Mouse (Mus musculus) limb, embryonic 10.5 days (tissue): ENCODE data around the gene Ssna1. TPM values are rescaled to one million over a fixed set of nuclear protein-coding genes. Genes with fewer than 3 reads are reported as not detected.

Source experiments
- DNase-seq: peaks from one replicate; pipeline ENCODE4 v3.0.0-alpha.2; 2017; ENCODE audit warnings: low spot score
- H3K27ac ChIP-seq: fragments of 300-500 bp; sonication (generic); 2 replicates; pipeline ENCODE4 v1.5.1; 2016; ENCODE audit warnings: mild to moderate bottlenecking
- H3K27me3 ChIP-seq: fragments of 300-500 bp; sonication (generic); 2 replicates; pipeline ENCODE4 v1.6.1; 2016; ENCODE audit warnings: low read depth, mild to moderate bottlenecking; ENCODE audit not compliant: poor library complexity, severe bottlenecking
- H3K36me3 ChIP-seq: fragments of 300-500 bp; sonication (generic); 2 replicates; pipeline ENCODE4 v1.6.1; 2016; ENCODE audit warnings: mild to moderate bottlenecking, moderate library complexity
- H3K4me1 ChIP-seq: fragments of 300-500 bp; sonication (generic); 2 replicates; pipeline ENCODE4 v1.6.1; 2016
- H3K4me3 ChIP-seq: fragments of 300-500 bp; sonication (generic); 2 replicates; pipeline ENCODE4 v1.5.1; 2016; ENCODE audit warnings: mild to moderate bottlenecking, moderate library complexity
- H3K9me3 ChIP-seq: fragments of 300-500 bp; sonication (generic); replicated peaks from 2 replicates; pipeline ENCODE4 v1.6.1; 2016; ENCODE audit warnings: mild to moderate bottlenecking
- WGBS: fragments of 180-500 bp; shearing (Covaris S2); methylation state at CpG from one replicate; pipeline ENCODE4 v1.1.7; 2016; 5-methylcytosine and 5-hydroxymethylcytosine counted together
- polyA plus RNA-seq: library from polyadenylated mRNA; unstranded; fragments of >200 nt; fragmentation: Nextera tagmentation; extraction: Ambion mirVana; gene quantifications from 2 replicates; pipeline ENCODE4 v1.2.1, GENCODE M21; 2016

Ssna1 gene
- polyA plus RNA-seq, 1 experiment from 2014 or later: 243 TPM

DNA sequence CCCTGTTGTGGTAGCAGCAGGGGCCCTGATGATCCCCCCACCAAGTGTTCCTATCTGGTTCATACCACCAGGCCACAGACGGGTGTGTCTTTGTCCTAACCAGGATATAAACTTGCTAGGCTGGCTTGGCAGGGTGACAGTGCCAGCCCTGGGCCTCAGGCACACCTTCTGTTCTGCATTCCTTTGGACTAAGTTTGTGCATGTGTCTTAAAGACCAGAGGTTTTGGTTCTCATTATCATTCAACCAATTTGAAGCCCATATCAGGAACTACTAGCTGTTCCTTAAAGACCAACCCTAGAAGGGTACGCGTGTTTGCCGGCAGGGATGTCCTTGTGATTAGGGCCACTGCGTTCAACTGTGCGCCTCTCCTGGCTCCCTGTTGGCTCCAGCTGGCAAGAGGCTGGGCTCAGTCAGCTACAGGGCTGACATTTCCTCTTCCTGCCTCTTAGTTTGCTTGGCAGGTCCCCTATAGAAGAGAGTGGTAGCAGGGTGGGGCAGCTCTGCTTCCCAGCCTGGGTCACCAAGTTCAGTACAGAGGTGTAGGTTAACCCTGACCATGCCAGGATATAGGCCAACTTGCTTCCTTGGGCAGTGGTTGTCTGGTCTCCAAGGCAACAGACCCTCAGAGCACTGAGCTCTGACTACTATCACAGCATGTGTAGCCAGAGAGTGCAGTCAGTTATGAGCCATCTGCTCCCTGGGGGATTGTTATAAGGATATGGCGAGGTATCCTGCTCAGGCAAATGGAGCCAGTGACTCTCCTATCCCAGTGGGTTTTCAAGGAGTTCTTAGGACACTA lies 14.8 kb upstream of the Ssna1 start:
- Histone ChIP-seq H3K4me1 (peaks cover 22% of the 10 kb centered on the region), H3K27me3 (peaks cover 62% of the 10 kb centered on the region), H3K9me3 (no peaks in the 10 kb centered on the region), H3K27ac (no peak overlapping the region), H3K36me3 (peaks cover 48% of the 10 kb centered on the region), H3K4me3 (no peak overlapping the region)
- DNase-seq: no peak
- 55% methylated on average over 7 of the region's 7 CpGs for WGBS

DNA sequence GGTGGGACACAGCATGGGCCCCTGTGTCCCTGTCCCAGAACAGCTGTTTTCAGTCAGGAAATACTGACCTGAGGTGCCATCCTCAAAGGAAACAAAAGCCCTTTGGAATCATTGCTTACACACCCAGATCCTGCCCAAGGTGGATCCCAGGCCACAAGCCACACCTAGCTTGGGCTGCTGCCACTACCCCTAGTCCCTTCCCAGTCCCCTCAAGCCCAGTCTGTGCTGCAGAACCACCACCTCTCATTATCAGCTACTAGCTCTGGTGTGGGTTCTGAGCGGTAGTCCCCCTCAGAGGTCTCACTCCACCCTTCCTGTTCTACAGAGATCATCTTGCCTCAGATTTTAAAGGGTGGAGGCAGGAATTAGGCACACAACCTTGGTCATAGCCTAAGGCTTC lies 14.1 kb upstream of the Ssna1 start:
- Histone ChIP-seq H3K36me3 (peaks cover 55% of the 10 kb centered on the region), H3K9me3 (no peaks in the 10 kb centered on the region), H3K27ac (no peak overlapping the region), H3K27me3 (peaks cover 55% of the 10 kb centered on the region), H3K4me1 (peaks cover 15% of the 10 kb centered on the region), H3K4me3 (no peak overlapping the region)
- no peak for DNase-seq
- WGBS: 92% methylated on average over 1 of the region's 1 CpGs

DNA sequence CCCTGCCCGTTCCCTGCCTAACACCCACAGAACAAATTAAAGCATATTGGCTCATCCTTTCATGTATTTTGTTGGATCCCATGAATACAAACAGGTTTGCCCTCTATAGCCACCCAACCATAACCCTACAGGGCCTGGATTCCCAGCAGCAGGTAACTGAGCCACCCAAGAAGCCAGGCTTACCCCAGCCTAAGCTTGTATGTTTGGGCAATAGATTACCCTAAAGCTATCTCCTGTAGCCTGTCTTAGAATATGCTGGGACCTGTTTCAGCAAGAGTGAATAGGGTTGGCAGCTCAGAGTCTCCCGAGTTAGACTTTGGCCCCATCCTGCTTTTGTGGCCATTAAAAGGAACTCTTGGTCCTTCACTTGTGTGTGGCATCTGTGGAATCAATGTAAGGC lies 13.3 kb upstream of the Ssna1 start:
- DNase-seq: no peak
- peaks cover 62% of the 10 kb centered on the region for H3K36me3 ChIP-seq
- H3K27ac ChIP-seq: no peak overlapping the region
- H3K4me1 ChIP-seq: peaks cover 8% of the 10 kb centered on the region
- H3K9me3 ChIP-seq: no peaks in the 10 kb centered on the region
- peaks cover 47% of the 10 kb centered on the region for H3K27me3 ChIP-seq
- 90% methylated on average over 2 of the region's 2 CpGs for WGBS
- no peak overlapping the region for H3K4me3 ChIP-seq

DNA sequence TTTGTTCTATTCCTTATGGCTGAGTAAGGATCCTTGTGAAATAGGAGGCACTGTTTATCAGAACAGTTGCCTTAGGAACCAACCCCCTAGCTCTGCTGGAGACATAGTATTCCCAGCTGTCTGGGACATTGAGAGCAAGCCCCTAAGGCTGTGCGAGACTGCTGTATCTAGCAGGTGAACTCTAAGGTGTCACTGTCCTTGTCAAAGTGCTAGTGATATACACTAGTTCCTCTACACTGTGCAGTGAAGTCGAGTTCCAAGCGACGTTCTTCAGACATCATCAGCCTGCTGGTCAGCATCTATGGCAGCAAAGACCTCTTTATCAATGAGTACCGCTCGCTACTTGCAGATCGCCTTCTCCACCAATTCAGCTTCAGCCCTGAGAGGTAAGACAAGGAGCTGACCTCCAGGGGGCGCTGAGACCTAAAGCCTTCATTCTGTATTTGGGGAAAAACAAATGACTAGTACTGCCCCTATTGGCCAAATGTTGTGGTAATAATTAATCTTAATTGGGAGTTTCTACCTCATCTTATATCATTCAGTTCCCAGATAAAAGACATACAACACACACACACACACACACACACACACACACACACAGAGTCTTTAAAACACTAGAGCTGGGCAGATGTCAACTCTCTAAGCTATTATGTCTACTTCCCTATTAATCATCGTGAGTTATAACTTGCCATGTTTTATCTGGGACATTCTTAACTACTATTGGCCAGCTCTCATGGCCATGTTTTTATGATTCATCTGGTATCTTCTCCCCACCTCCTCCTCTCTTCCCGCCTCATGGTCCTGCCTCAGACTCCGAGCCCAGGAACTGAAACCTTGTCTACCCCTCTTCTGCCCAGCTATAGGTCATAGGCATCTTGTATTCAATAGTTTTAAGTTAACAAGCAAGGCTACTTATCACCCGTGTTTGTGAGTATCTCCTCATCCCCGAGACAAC lies 7.0 kb upstream of the Ssna1 start:
- Histone ChIP-seq H3K36me3 (peaks cover 99% of the 10 kb centered on the region), H3K4me3 (no peak overlapping the region), H3K27me3 (no peaks in the 10 kb centered on the region), H3K9me3 (no peaks in the 10 kb centered on the region), H3K4me1 (no peaks in the 10 kb centered on the region), H3K27ac (no peak overlapping the region)
- DNase-seq: peak; percentile 79
- WGBS: 64% methylated on average over 13 of the region's 13 CpGs

DNA sequence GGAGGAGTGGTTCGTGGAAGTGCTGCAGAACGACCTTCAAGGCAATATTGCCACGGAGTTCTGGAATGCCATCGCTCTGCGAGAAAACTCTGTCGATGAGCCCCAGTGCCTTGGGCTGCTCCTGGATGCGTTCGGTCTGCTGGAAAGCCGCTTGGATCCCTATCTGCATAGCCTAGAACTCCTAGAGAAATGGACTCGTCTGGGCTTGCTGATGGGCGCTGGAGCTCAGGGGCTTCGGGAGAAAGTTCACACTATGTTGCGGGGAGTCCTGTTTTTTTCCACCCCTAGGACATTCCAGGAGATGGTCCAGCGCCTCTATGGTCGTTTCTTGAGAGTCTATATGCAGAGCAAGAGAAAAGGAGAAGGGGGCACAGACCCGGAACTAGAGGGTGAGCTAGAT lies 772 bp upstream of the Ssna1 start:
- peak overlapping the region; percentile 87 for H3K27ac ChIP-seq
- H3K36me3 ChIP-seq: peaks cover 84% of the 10 kb centered on the region
- peaks cover 26% of the 10 kb centered on the region for H3K4me1 ChIP-seq

DNA sequence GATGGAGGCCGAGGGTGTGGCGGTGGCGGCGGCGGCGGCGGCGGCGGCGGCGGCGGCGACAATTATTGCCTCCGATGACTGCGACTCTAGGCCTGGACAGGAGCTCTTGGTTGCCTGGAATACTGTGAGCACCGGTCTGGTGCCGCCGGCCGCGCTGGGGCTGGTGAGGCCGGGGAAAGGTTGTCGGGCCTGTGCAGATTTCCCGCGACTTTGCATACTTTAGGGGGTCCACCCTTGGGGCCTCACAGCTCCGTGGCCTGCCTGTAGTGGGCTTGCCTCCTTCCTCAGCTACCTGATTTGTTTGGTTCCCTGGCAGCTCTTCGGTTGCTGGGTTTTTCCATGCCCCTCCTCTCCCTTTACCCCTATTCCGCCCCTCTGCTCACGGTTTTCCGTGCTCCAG lies 277 bp upstream of the Ssna1 start:
- Histone ChIP-seq H3K27me3 (no peaks in the 10 kb centered on the region), H3K4me3 (peak overlapping the region; percentile 94), H3K36me3 (peaks cover 80% of the 10 kb centered on the region), H3K9me3 (no peaks in the 10 kb centered on the region), H3K27ac (peak overlapping the region; percentile 87), H3K4me1 (peaks cover 26% of the 10 kb centered on the region)
- WGBS: under 1% methylated on average over 29 of the region's 29 CpGs
- no peak for DNase-seq

More for the DNA sequence above, 772 bp upstream of the Ssna1 start:
- H3K27me3 ChIP-seq: no peaks in the 10 kb centered on the region
- WGBS: 39% methylated on average over 16 of the region's 16 CpGs
- peak overlapping the region; percentile 94 for H3K4me3 ChIP-seq
- H3K9me3 ChIP-seq: no peaks in the 10 kb centered on the region
- peak; percentile 32 for DNase-seq

DNA sequence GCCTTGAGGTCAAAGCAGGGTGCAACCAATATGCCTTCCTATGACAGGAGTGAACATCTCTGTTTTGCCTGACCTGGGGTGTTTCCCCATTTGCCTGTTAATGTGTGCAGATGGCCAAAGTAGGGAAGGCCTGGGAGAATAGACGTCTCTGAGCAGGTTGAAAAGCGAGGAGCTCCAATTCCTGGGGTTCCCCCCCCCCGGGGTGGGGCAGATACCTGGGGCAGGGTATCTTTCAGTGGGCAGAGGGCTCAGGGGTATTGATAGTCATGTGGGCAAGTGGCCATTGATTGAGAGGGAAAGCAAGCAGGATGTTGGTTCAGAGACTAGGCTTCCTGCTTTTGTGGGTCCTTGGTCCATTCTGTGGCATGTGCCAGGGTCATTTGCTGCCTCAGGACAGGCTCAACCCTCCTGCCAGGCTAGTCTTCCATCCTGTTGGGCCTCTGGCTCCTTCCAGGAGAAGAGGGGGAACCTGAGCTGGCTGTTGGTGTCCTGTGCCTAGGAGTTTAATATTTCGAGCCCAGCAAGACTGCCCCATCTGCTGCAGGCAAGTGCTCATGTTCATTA lies 4.4 kb downstream of the Ssna1 start:
- peaks cover 48% of the 10 kb centered on the region for H3K4me1 ChIP-seq
- H3K36me3 ChIP-seq: peaks cover 34% of the 10 kb centered on the region
- WGBS: 73% methylated on average over 4 of the region's 4 CpGs
- no peak for DNase-seq
- no peak overlapping the region for H3K27ac ChIP-seq
- no peak overlapping the region for H3K4me3 ChIP-seq
- no peaks in the 10 kb centered on the region for H3K9me3 ChIP-seq
- H3K27me3 ChIP-seq: peaks cover 29% of the 10 kb centered on the region

DNA sequence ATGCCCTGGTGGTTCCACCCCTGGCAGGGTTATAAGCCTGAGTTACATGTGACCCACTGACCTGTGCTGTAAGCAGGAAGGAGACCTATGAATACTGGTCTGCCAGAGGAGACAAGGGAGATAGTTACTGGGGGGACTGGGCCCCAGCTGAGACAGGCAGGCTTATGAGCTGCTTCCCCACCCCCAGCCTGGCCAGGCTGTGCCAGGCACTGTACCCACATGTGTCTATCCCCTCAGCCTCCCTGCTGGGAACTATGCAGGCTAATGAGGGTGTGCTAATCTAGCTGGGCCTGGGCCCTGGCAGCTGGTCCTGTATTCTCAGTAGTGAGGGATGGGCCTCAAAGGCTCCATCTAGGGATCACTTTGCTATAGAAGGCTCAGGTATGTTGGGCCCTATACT lies 5.0 kb downstream of the Ssna1 start:
- H3K27ac ChIP-seq: no peak overlapping the region
- H3K9me3 ChIP-seq: no peaks in the 10 kb centered on the region
- H3K27me3 ChIP-seq: peaks cover 29% of the 10 kb centered on the region
- H3K36me3 ChIP-seq: peaks cover 34% of the 10 kb centered on the region
- H3K4me1 ChIP-seq: peaks cover 48% of the 10 kb centered on the region
- no peak for DNase-seq
- H3K4me3 ChIP-seq: no peak overlapping the region

DNA sequence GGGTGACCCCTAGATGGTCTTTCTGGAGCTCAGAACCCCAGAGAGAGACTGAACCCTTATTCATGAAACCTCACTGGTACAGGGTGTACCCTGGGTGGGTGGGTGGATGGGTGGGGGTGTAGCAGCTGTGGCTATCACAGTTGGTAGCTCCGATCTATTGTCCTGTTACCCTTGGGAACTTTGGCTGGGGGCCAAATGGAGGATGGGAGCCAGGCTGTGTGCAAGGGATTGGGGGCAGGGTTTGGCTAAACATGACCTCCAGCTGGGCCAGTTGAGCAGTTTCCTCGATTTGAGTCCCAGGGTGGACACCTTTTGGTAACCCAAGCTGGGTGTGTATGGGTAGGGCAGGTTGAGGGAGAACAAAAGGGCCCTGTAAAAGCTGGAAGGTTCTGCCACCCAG lies 5.5 kb downstream of the Ssna1 start:
- 62% methylated on average over 2 of the region's 2 CpGs for WGBS
- Histone ChIP-seq H3K9me3 (no peaks in the 10 kb centered on the region), H3K36me3 (peaks cover 34% of the 10 kb centered on the region), H3K27ac (no peak overlapping the region), H3K4me3 (no peak overlapping the region), H3K4me1 (peaks cover 52% of the 10 kb centered on the region), H3K27me3 (peaks cover 29% of the 10 kb centered on the region)
- no peak for DNase-seq

DNA sequence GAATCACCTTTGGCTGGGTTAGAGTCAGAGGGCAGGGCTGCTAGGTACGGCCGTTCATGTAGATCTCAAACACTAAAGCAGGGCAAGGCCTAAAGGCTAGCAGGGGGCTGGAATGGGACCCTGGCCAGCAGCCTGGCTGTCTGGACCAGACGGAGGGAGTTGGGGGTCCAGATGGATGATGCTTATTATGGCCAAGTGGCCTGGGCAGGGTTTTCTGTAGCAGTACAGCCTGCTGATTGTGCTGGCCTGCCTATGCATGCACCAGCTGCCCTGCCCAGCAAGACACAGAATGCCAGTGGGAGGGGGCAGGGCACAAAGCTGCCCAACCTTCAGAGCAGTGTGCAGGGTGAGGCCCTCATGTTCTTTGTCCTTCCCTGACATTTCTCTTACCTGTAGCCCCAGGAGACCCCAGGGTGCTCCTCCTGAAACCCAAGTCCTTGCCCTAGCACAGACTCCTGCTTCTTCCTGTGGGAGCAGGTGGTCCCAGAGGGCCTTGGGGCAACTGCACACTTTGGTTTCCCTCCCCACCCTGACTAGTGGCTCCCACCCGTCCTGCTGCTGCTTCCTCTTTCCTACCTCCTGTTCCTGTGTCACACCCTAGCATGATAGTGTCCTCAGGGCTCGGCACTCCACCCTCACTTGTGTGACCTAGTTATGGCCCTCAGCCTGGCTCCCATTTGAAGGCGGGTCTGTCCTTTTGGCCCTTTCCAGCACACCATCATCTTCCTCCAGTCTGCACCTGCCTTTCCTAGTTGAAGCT lies 6.2 kb downstream of the Ssna1 start:
- no peak overlapping the region for H3K4me3 ChIP-seq
- peaks cover 29% of the 10 kb centered on the region for H3K27me3 ChIP-seq
- H3K36me3 ChIP-seq: peaks cover 32% of the 10 kb centered on the region
- no peak for DNase-seq
- 67% methylated on average over 6 of the region's 6 CpGs for WGBS
- peaks cover 46% of the 10 kb centered on the region for H3K4me1 ChIP-seq
- H3K27ac ChIP-seq: no peak overlapping the region
- no peaks in the 10 kb centered on the region for H3K9me3 ChIP-seq

DNA sequence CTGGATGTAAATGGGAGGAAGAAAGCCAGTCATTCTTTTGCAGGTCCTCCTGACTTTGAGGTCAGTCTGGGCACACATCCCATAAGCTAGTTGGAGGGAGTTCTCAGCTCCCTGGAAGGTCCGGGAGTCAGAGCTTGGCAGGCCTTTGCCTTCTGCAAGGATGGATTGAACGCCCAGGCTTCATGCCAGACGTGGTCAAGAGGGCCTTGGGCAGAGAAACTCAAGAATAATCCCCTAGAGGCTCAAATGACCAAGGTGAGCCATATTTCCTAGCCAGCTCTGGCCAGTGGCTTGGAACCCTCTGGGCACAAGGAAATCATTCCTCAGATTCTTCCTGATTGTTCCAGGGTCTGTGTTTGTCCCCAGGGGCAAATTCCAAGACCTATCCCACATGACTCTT lies 7.4 kb downstream of the Ssna1 start:
- WGBS: 78% methylated on average over 3 of the region's 3 CpGs
- peaks cover 29% of the 10 kb centered on the region for H3K27me3 ChIP-seq
- no peak overlapping the region for H3K4me3 ChIP-seq
- no peak overlapping the region for H3K27ac ChIP-seq
- H3K4me1 ChIP-seq: peaks cover 41% of the 10 kb centered on the region
- DNase-seq: no peak
- no peaks in the 10 kb centered on the region for H3K9me3 ChIP-seq
- peaks cover 19% of the 10 kb centered on the region for H3K36me3 ChIP-seq

DNA sequence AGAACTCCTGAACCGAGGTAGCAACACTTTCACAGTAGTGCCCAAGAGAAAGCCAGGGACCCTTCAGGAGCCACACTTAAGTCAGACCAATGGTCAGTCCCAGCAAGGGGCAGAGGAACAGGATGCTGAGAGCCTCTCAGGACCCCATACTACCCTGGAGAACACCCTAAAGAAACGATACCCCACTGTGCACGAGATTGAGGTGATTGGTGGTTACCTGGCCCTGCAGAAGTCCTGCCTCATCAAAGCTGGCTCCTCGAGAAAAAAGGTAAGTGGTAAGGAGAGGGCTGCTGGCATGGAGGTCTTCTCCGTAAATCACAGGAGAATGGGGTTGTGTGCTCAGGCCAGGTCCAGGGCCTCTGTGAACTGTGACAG lies 8.0 kb downstream of the Ssna1 start:
- DNase-seq: no peak
- Histone ChIP-seq H3K9me3 (no peaks in the 10 kb centered on the region), H3K4me3 (peak overlapping the region; percentile 85), H3K27me3 (peaks cover 29% of the 10 kb centered on the region), H3K36me3 (peaks cover 14% of the 10 kb centered on the region), H3K4me1 (peaks cover 41% of the 10 kb centered on the region), H3K27ac (no peak overlapping the region)
- 69% methylated on average over 5 of the region's 5 CpGs for whole genome bisulfite sequencing
